Mouse (Mus musculus): ENCODE results near the gene Tnfaip6. TPM values are rescaled to one million over a fixed set of nuclear protein-coding genes. Genes with fewer than 3 reads are reported as not detected.
A peak's percentile ranks its signal among the peaks of the same experiment; 100 is the strongest.

The Tnfaip6 gene
- polyA plus RNA-seq, 1 experiment: 0.47 TPM

DNA sequence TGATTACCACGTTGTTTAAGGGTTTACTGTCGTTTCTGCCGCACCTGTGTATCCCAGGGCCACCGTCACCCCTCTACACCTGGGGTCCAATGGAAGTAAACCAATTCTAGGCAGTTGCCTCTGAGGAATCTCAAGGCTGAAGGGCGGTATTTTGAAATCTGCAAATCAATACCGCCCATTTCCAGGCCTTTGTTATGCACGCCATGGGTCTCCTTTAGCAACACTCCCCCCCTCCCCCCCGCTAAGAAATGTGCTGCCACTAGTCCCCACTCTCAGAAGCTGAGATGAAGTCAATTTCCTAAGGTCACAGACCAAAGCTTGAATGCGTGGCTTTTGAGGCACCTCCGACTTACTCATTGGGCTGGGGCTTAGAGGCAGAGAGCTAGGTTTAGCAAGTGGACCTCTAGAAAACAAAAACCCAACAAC, 34.3 kb downstream of the Tnfaip6 start:
- peak; percentile 13 for DNase-seq
- Histone ChIP-seq H3K4me1 (ENCODE audit: control insufficient read depth, insufficient read depth, low read length) (peaks cover 7% of the 10 kb centered on the region; the same call in 1 of the 2 replicates), H3K4me3 (replicated peaks; ENCODE audit: extremely low read depth, low read depth, low read length) (peak overlapping the region; percentile 57)
- TF ChIP-seq CTCF (IDR thresholded peaks at IDR 0.05; ENCODE audit: insufficient read depth, low read length) (no peak), POLR2A (IDR thresholded peaks at IDR 0.05; ENCODE audit: borderline replicate concordance, extremely low read depth, low read depth, low read length) (no peak)
- WGBS: 14% methylated on average over 10 of the region's 10 CpGs

GRCm38 (mm10) chr2:52072491-52073140, 34.8 kb downstream of the Tnfaip6 start, which contains the start of gene Rif1:
Rif1 (plus strand) TSS chr2:52072832.
- peak within 1 kb of the TSS; percentile 65 for H3K4me3 ChIP-seq (replicated peaks; ENCODE audit: extremely low read depth, low read depth, low read length)
- TF ChIP-seq POLR2A (IDR thresholded peaks at IDR 0.05; ENCODE audit: borderline replicate concordance, extremely low read depth, low read depth, low read length): no peak
- TF ChIP-seq CTCF (IDR thresholded peaks at IDR 0.05; ENCODE audit: insufficient read depth, low read length): no peak
- 1% methylated on average over 72 of the region's 72 CpGs for WGBS
- DNase-seq: peak; percentile 84
- H3K4me1 ChIP-seq (ENCODE audit: control insufficient read depth, insufficient read depth, low read length): peaks cover 7% of the 10 kb centered on the region; the same call in 1 of the 2 replicates

GRCm38 (mm10) chr2:52073141-52073904, 35.5 kb downstream of the Tnfaip6 start:
- TF ChIP-seq POLR2A (IDR thresholded peaks at IDR 0.05; ENCODE audit: borderline replicate concordance, extremely low read depth, low read depth, low read length) (no peak), CTCF (IDR thresholded peaks at IDR 0.05; ENCODE audit: insufficient read depth, low read length) (no peak)
- H3K4me3 ChIP-seq (replicated peaks; ENCODE audit: extremely low read depth, low read depth, low read length): peak overlapping the region; percentile 65

GRCm38 (mm10) chr2:52078666-52079065, 40.9 kb downstream of the Tnfaip6 start:
- Histone ChIP-seq H3K4me1 (ENCODE audit: control insufficient read depth, insufficient read depth, low read length) (peaks cover 3% of the 10 kb centered on the region; the same call in 1 of the 2 replicates), H3K4me3 (replicated peaks; ENCODE audit: extremely low read depth, low read depth, low read length) (no peak overlapping the region)
- TF ChIP-seq POLR2A (IDR thresholded peaks at IDR 0.05; ENCODE audit: borderline replicate concordance, extremely low read depth, low read depth, low read length) (no peak), CTCF (IDR thresholded peaks at IDR 0.05; ENCODE audit: insufficient read depth, low read length) (no peak)
- 87% methylated on average over 2 of the region's 2 CpGs for WGBS
- no peak for DNase-seq

More at GRCm38 (mm10) chr2:52073141-52073904, 35.5 kb downstream of the Tnfaip6 start:
- WGBS: 2% methylated on average over 56 of the region's 56 CpGs
- no peak for DNase-seq
- peaks cover 7% of the 10 kb centered on the region; the same call in 1 of the 2 replicates for H3K4me1 ChIP-seq (ENCODE audit: control insufficient read depth, insufficient read depth, low read length)

DNA sequence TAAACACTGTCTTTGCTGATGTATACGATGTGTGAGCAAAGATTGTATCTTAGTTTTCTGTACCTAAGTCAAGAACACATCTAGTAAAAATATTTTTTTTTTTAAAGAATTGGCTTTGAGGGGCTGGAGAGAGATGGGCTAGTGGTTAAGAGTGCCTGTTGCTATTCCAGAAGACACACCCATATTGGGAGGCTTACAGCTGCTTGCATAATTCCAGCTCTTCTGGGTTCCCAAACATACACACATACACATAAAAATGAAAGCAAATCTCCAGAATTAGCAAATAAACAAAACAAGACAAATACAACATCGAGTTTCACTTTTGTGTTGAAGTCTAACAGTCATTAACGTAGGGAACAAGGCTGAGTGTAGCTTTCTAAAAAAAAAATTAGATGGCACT, 46.2 kb downstream of the Tnfaip6 start:
- Histone ChIP-seq H3K4me1 (ENCODE audit: control insufficient read depth, insufficient read depth, low read length) (no peaks in the 10 kb centered on the region), H3K4me3 (replicated peaks; ENCODE audit: extremely low read depth, low read depth, low read length) (no peak overlapping the region)
- WGBS: 60% methylated on average over 3 of the region's 3 CpGs
- DNase-seq: no peak
- TF ChIP-seq POLR2A (IDR thresholded peaks at IDR 0.05; ENCODE audit: borderline replicate concordance, extremely low read depth, low read depth, low read length): no peak
- TF ChIP-seq CTCF (IDR thresholded peaks at IDR 0.05; ENCODE audit: insufficient read depth, low read length): no peak

- Histone ChIP-seq H3K4me1 (ENCODE audit: control insufficient read depth, insufficient read depth, low read length) (no peaks in the 10 kb centered on the region), H3K4me3 (replicated peaks; ENCODE audit: extremely low read depth, low read depth, low read length) (no peak overlapping the region)
- TF ChIP-seq CTCF (IDR thresholded peaks at IDR 0.05; ENCODE audit: insufficient read depth, low read length): no peak
- no peak for TF ChIP-seq POLR2A (IDR thresholded peaks at IDR 0.05; ENCODE audit: borderline replicate concordance, extremely low read depth, low read depth, low read length)
- 76% methylated on average over 2 of the region's 2 CpGs for WGBS
- DNase-seq: no peak
Measured at GRCm38 (mm10) chr2:52084571-52084970, 46.8 kb downstream of the Tnfaip6 start.

Other genes with a start within 250 kb of the Tnfaip6 start
- gene Rbm43, start 102.8 kb upstream of the Tnfaip6 start, polyA plus RNA-seq (2012; rRNA removed): 10.6 and 12.2 TPM in 2 replicates
- gene Nmi, start 64.5 kb upstream of the Tnfaip6 start, polyA plus RNA-seq (2012; rRNA removed): 4.0 and 8.0 TPM in 2 replicates
- gene Rif1, start 34.8 kb downstream of the Tnfaip6 start, polyA plus RNA-seq (2012; rRNA removed): 1.5 and 2.1 TPM in 2 replicates